Comparison of ENCODE assay signal across 13 mouse cellular contexts in genomic region chrX:71489353-71489752, GRCm38 (mm10).
"Had no signal": no experiment of that assay in that cellular context is flagged by ENCODE, and none has a peak within 500 bp of the region (broad histone marks: within the 10 kb centered on the region; RNA-seq: fewer than 3 reads in every experiment).

No protein-coding gene starts in this region.

- DNase-seq: lung, adult 18-20 months; lung, embryonic 14.5 days; lung, postnatal 10 days; right cerebral cortex, postnatal 14 days; thymus, adult 18-20 months; thymus, postnatal 14 days; thymus, postnatal 36 days had no signal

- H3K4me2 ChIP-seq: lung, embryonic 14.5 days; midbrain, embryonic 11.5 days; midbrain, embryonic 13.5 days; midbrain, embryonic 15.5 days; neural tube, embryonic 12.5 days had no signal

- H3K27me3 ChIP-seq: midbrain, embryonic 13.5 days; midbrain, embryonic 15.5 days; neural tube, embryonic 12.5 days had no signal

- H3K36me3 ChIP-seq: midbrain, embryonic 13.5 days; midbrain, embryonic 15.5 days; neural tube, embryonic 12.5 days had no signal

- H3K9ac ChIP-seq: lung, embryonic 14.5 days; midbrain, embryonic 13.5 days; midbrain, embryonic 15.5 days; neural tube, embryonic 12.5 days had no signal

- H3K9me3 ChIP-seq: megakaryocyte, embryonic 14.5 days; midbrain, embryonic 13.5 days; midbrain, embryonic 15.5 days; neural tube, embryonic 12.5 days had no signal

- H3K4me1 ChIP-seq: neural tube, embryonic 12.5 days had no signal

- H3K27ac ChIP-seq: macrophage; midbrain, embryonic 13.5 days; midbrain, embryonic 15.5 days; neural tube, embryonic 12.5 days had no signal

- H3K4me3 ChIP-seq: megakaryocyte, embryonic 14.5 days; midbrain, embryonic 13.5 days; midbrain, embryonic 15.5 days; neural tube, embryonic 12.5 days had no signal
